15 mouse cellular contexts compared by ENCODE assay signal in the genomic region with DNA sequence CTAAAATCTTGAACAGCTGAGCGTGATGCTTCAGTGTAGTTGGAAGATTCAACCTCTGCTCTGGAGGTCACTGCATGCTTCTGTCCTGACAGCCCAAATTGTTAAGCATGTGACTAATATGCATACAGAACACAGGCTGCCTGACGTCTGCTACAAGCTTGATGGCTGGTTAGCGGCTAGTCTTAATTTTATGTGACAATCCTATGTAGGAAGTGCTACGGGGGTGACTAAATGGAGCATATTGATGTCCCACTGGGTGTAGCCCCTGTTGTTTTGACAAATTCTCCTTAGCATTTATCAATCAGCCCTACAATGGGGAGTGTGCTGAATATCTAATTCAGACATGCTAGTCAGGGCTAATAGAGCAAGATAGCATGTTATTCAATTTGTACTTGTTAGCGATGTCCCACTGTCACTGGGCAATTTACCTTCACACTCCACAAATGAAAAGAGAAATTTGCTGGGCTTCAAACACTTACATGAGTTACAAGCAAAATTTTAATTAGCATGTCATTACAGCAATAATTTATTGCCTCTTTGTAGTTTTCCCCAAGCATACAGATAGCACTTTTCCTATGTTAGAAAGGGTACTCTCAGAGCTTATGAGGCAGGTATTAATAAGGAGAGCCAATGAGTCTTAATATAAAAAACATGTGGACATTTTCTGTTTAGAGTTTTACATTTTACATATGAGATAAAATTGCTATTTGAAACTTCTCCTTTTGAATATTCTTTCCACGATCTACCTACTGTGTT.
DNase-seq lines count a peak whose midpoint lies in the region; ATAC-seq and TF ChIP-seq lines count a peak whose summit lies in the region.
"Had no signal": no experiment of that assay in that cellular context is flagged by ENCODE, and none has a peak within 500 bp of the region (broad histone marks: within the 10 kb centered on the region; RNA-seq: fewer than 3 reads in every experiment).

No protein-coding gene starts in this region.

- H3K4me3 ChIP-seq in embryonic facial prominence, embryonic 14.5 days (ENCODE audit: low read depth, low read length), result no peak overlapping the region
- H3K4me3 ChIP-seq in hindbrain, embryonic 15.5 days, result no peak overlapping the region
- no peak overlapping the region for H3K4me3 ChIP-seq in neural tube, embryonic 12.5 days
- H3K4me3 ChIP-seq: heart, embryonic 10.5 days had no signal

- no peak for TF ChIP-seq CTCF in brain, embryonic 14.5 days (IDR thresholded peaks at IDR 0.05; ENCODE audit: borderline replicate concordance, extremely low read depth, insufficient read depth, insufficient read length)

- H3K4me2 ChIP-seq in embryonic facial prominence, embryonic 14.5 days (ENCODE audit: low read depth, low read length), result no peak overlapping the region
- H3K4me2 ChIP-seq in hindbrain, embryonic 15.5 days, result no peak overlapping the region
- H3K4me2 ChIP-seq in neural tube, embryonic 12.5 days (replicated peaks), result no peak overlapping the region
- H3K4me2 ChIP-seq: lung, embryonic 14.5 days had no signal

- no peak overlapping the region for H3K27ac ChIP-seq in embryonic facial prominence, embryonic 14.5 days (replicated peaks; ENCODE audit: low read depth, low read length)
- H3K27ac ChIP-seq in hindbrain, embryonic 15.5 days (replicated peaks), result no peak overlapping the region
- no peak overlapping the region for H3K27ac ChIP-seq in neural tube, embryonic 12.5 days
- H3K27ac ChIP-seq: heart, embryonic 10.5 days had no signal

- no peaks in the 10 kb centered on the region for H3K9me3 ChIP-seq in embryonic facial prominence, embryonic 14.5 days (ENCODE audit: control insufficient read depth, low read length)
- no peaks in the 10 kb centered on the region for H3K9me3 ChIP-seq in hindbrain, embryonic 15.5 days
- no peaks in the 10 kb centered on the region for H3K9me3 ChIP-seq in neural tube, embryonic 12.5 days
- H3K9me3 ChIP-seq: heart, embryonic 10.5 days had no signal

- no peak overlapping the region for H3K9ac ChIP-seq in embryonic facial prominence, embryonic 14.5 days (ENCODE audit: low read depth, low read length)
- no peak overlapping the region for H3K9ac ChIP-seq in hindbrain, embryonic 15.5 days
- H3K9ac ChIP-seq in neural tube, embryonic 12.5 days, result no peak overlapping the region
- H3K9ac ChIP-seq: lung, embryonic 14.5 days had no signal

- no peaks in the 10 kb centered on the region for H3K4me1 ChIP-seq in embryonic facial prominence, embryonic 14.5 days (ENCODE audit: control insufficient read depth, insufficient read depth, low read length)
- H3K4me1 ChIP-seq in hindbrain, embryonic 15.5 days (replicated peaks), result 0 out of 2 replicates have a peak, but pooled peaks cover 4% of the 10 kb centered on the region
- H3K4me1 ChIP-seq in neural tube, embryonic 12.5 days, result no peaks in the 10 kb centered on the region

- 61% methylated on average over 6 of the region's 6 CpGs for WGBS in embryonic facial prominence, embryonic 14.5 days
- 28% methylated on average over 6 of the region's 6 CpGs for WGBS in hindbrain, embryonic 15.5 days
- WGBS in neural tube, embryonic 12.5 days, result 33% methylated on average over 6 of the region's 6 CpGs

- no peaks in the 10 kb centered on the region for H3K27me3 ChIP-seq in embryonic facial prominence, embryonic 14.5 days (replicated peaks; ENCODE audit: control insufficient read depth, insufficient read depth, low read length)
- 0 out of 2 replicates have a peak, but pooled peaks cover 4% of the 10 kb centered on the region for H3K27me3 ChIP-seq in hindbrain, embryonic 15.5 days
- no peaks in the 10 kb centered on the region for H3K27me3 ChIP-seq in neural tube, embryonic 12.5 days (replicated peaks)

- DNase-seq in brain, embryonic 14.5 days (ENCODE audit: low read depth), result peak; percentile 89
- DNase-seq in embryonic facial prominence, embryonic 14.5 days (ENCODE audit: low spot score), result peak; percentile 13
- no peak for DNase-seq in layer of hippocampus, postnatal 36 days
- DNase-seq in T-cell, adult 2 months (ENCODE audit: low spot score), result no peak
- DNase-seq: cerebellum, postnatal 36 days; gastrocnemius, postnatal 25 days; heart, postnatal 36 days; kidney, adult 11 months; lung, embryonic 14.5 days; right cerebral cortex, postnatal 14 days had no signal

- H3K36me3 ChIP-seq in embryonic facial prominence, embryonic 14.5 days (ENCODE audit: control insufficient read depth, insufficient read depth, low read length), result no peaks in the 10 kb centered on the region
- H3K36me3 ChIP-seq in hindbrain, embryonic 15.5 days, result no peaks in the 10 kb centered on the region
- no peaks in the 10 kb centered on the region for H3K36me3 ChIP-seq in neural tube, embryonic 12.5 days
- H3K36me3 ChIP-seq: heart, embryonic 10.5 days had no signal

- no peak for TF ChIP-seq POLR2A in brain, embryonic 14.5 days (IDR thresholded peaks at IDR 0.05; ENCODE audit: borderline replicate concordance, extremely low read depth, insufficient read depth, insufficient read length, poor library complexity, severe bottlenecking)

- ATAC-seq in embryonic facial prominence, embryonic 14.5 days (ENCODE audit: low read depth), result no peak
- ATAC-seq in hindbrain, embryonic 15.5 days (ENCODE audit: low FRiP score, low read depth), result peak; percentile 56
- ATAC-seq in neural tube, embryonic 12.5 days (ENCODE audit: low FRiP score, low read depth), result peak; percentile 88
- no peak for ATAC-seq in megakaryocyte, adult 5-6 weeks (ENCODE audit: poor library complexity, severe bottlenecking)
- ATAC-seq: CD4-positive, CD25-positive, alpha-beta regulatory T cell, adult 4 months had no signal

Comparison
In these comparisons a context has a peak if more than half of its experiments do, and no peak if none do; other contexts are left out.
1. DNase-seq: peak in brain, embryonic 14.5 days (single experiment) and embryonic facial prominence, embryonic 14.5 days (single experiment); none in layer of hippocampus, postnatal 36 days (0 of 2) and T-cell, adult 2 months (single experiment).
2. ATAC-seq: peak in hindbrain, embryonic 15.5 days (single experiment) and neural tube, embryonic 12.5 days (single experiment); none in embryonic facial prominence, embryonic 14.5 days (single experiment) and megakaryocyte, adult 5-6 weeks (single experiment).